Mouse (Mus musculus): ENCODE measurements around the gene Nova2. TPM values are rescaled to one million over a fixed set of nuclear protein-coding genes. Genes with fewer than 3 reads are reported as not detected.

Gene Nova2
- polyA plus RNA-seq, 1 experiment from 2014 or later: 6.9 TPM

- no peaks in the 10 kb centered on the region for H3K27me3 ChIP-seq (ENCODE audit: control insufficient read depth, insufficient read depth, low read length)
- H3K9me3 ChIP-seq (ENCODE audit: control insufficient read depth, low read length): no peaks in the 10 kb centered on the region
- H3K36me3 ChIP-seq (ENCODE audit: control insufficient read depth, insufficient read depth, low read length): no peaks in the 10 kb centered on the region
- 60% methylated on average over 3 of the region's 3 CpGs for whole genome bisulfite sequencing
- no peak overlapping the region for H3K27ac ChIP-seq (ENCODE audit: low read depth, low read length)
- H3K9ac ChIP-seq (ENCODE audit: low read length): no peak overlapping the region
- DNase-seq (ENCODE audit: low spot score) (no peak), ATAC-seq (replicated peaks; ENCODE audit: low FRiP score) (no peak)
- peaks cover 22% of the 10 kb centered on the region for H3K4me1 ChIP-seq (replicated peaks; ENCODE audit: control insufficient read depth, insufficient read depth, low read length)
- peak overlapping the region; percentile 77 for H3K4me2 ChIP-seq (ENCODE audit: low read depth, low read length, severe bottlenecking)
- peak overlapping the region; percentile 94; the same call in 1 of the 2 replicates for H3K4me3 ChIP-seq (ENCODE audit: low read depth, low read length)
Observed at GRCm38 (mm10) chr7:18927759-18928158, 2.1 kb downstream of the Nova2 start.

GRCm38 (mm10) chr7:18942376-18942775 is 16.7 kb downstream of the Nova2 start:
- 17% methylated on average over 1 of the region's 1 CpGs for WGBS
- Histone ChIP-seq H3K36me3 (ENCODE audit: control insufficient read depth, insufficient read depth, low read length) (peaks cover 4% of the 10 kb centered on the region; the same call in 1 of the 2 replicates), H3K4me3 (ENCODE audit: low read depth, low read length) (no peak overlapping the region), H3K4me2 (ENCODE audit: low read depth, low read length, severe bottlenecking) (peak overlapping the region; percentile 26; the same call in 1 of the 2 replicates), H3K4me1 (replicated peaks; ENCODE audit: control insufficient read depth, insufficient read depth, low read length) (peaks cover 17% of the 10 kb centered on the region), H3K27me3 (ENCODE audit: control insufficient read depth, insufficient read depth, low read length) (no peaks in the 10 kb centered on the region), H3K9me3 (ENCODE audit: control insufficient read depth, low read length) (no peaks in the 10 kb centered on the region), H3K9ac (ENCODE audit: low read length) (no peak overlapping the region; the same call in 1 of the 2 replicates), H3K27ac (ENCODE audit: low read depth, low read length) (peak overlapping the region; percentile 55)
- DNase-seq (ENCODE audit: low spot score) (peak; percentile 74), ATAC-seq (replicated peaks; ENCODE audit: low FRiP score) (peak; percentile 88)

GRCm38 (mm10) chr7:18942815-18943214 is 17.1 kb downstream of the Nova2 start:
- DNase-seq (ENCODE audit: low spot score) (no peak), ATAC-seq (replicated peaks; ENCODE audit: low FRiP score) (peak; percentile 51)
- no peak overlapping the region for H3K4me3 ChIP-seq (ENCODE audit: low read depth, low read length)
- no peaks in the 10 kb centered on the region for H3K9me3 ChIP-seq (ENCODE audit: control insufficient read depth, low read length)
- peaks cover 18% of the 10 kb centered on the region for H3K4me1 ChIP-seq (replicated peaks; ENCODE audit: control insufficient read depth, insufficient read depth, low read length)
- peak overlapping the region; percentile 55; the same call in 1 of the 2 replicates for H3K27ac ChIP-seq (ENCODE audit: low read depth, low read length)
- H3K9ac ChIP-seq (ENCODE audit: low read length): no peak overlapping the region; the same call in 1 of the 2 replicates
- WGBS: 52% methylated on average over 9 of the region's 9 CpGs
- peak overlapping the region; percentile 26; the same call in 1 of the 2 replicates for H3K4me2 ChIP-seq (ENCODE audit: low read depth, low read length, severe bottlenecking)
- H3K27me3 ChIP-seq (ENCODE audit: control insufficient read depth, insufficient read depth, low read length): no peaks in the 10 kb centered on the region
- H3K36me3 ChIP-seq (ENCODE audit: control insufficient read depth, insufficient read depth, low read length): peaks cover 4% of the 10 kb centered on the region; the same call in 1 of the 2 replicates

GRCm38 (mm10) chr7:18948151-18948550 is 22.5 kb downstream of the Nova2 start:
- Histone ChIP-seq H3K4me3 (ENCODE audit: low read depth, low read length) (no peak overlapping the region), H3K9me3 (ENCODE audit: control insufficient read depth, low read length) (no peaks in the 10 kb centered on the region), H3K4me2 (ENCODE audit: low read depth, low read length, severe bottlenecking) (no peak overlapping the region), H3K27ac (ENCODE audit: low read depth, low read length) (peak overlapping the region; percentile 95), H3K9ac (ENCODE audit: low read length) (no peak overlapping the region; the same call in 1 of the 2 replicates), H3K36me3 (ENCODE audit: control insufficient read depth, insufficient read depth, low read length) (peaks cover 4% of the 10 kb centered on the region; the same call in 1 of the 2 replicates), H3K4me1 (replicated peaks; ENCODE audit: control insufficient read depth, insufficient read depth, low read length) (peaks cover 36% of the 10 kb centered on the region), H3K27me3 (ENCODE audit: control insufficient read depth, insufficient read depth, low read length) (no peaks in the 10 kb centered on the region)
- 65% methylated on average over 6 of the region's 6 CpGs for WGBS
- ATAC-seq (replicated peaks; ENCODE audit: low FRiP score) (no peak), DNase-seq (ENCODE audit: low spot score) (no peak)

GRCm38 (mm10) chr7:18949781-18950522 is 24.3 kb downstream of the Nova2 start:
- H3K9me3 ChIP-seq (ENCODE audit: control insufficient read depth, low read length): no peaks in the 10 kb centered on the region
- DNase-seq (ENCODE audit: low spot score) (peak; percentile 90), ATAC-seq (replicated peaks; ENCODE audit: low FRiP score) (peak; percentile 94)
- peaks cover 4% of the 10 kb centered on the region; the same call in 1 of the 2 replicates for H3K36me3 ChIP-seq (ENCODE audit: control insufficient read depth, insufficient read depth, low read length)
- H3K27me3 ChIP-seq (ENCODE audit: control insufficient read depth, insufficient read depth, low read length): no peaks in the 10 kb centered on the region
- H3K4me2 ChIP-seq (ENCODE audit: low read depth, low read length, severe bottlenecking): peak overlapping the region; percentile 42
- H3K4me1 ChIP-seq (replicated peaks; ENCODE audit: control insufficient read depth, insufficient read depth, low read length): peaks cover 36% of the 10 kb centered on the region
- peak overlapping the region; percentile 13; the same call in 1 of the 2 replicates for H3K9ac ChIP-seq (ENCODE audit: low read length)
- peak overlapping the region; percentile 1; the same call in 1 of the 2 replicates for H3K4me3 ChIP-seq (ENCODE audit: low read depth, low read length)
- H3K27ac ChIP-seq (ENCODE audit: low read depth, low read length): peak overlapping the region; percentile 95
- WGBS: 13% methylated on average over 12 of the region's 12 CpGs

- Histone ChIP-seq H3K36me3 (ENCODE audit: control insufficient read depth, insufficient read depth, low read length) (peaks cover 4% of the 10 kb centered on the region; the same call in 1 of the 2 replicates), H3K9me3 (ENCODE audit: control insufficient read depth, low read length) (no peaks in the 10 kb centered on the region), H3K9ac (ENCODE audit: low read length) (peak overlapping the region; percentile 27), H3K27me3 (ENCODE audit: control insufficient read depth, insufficient read depth, low read length) (no peaks in the 10 kb centered on the region), H3K4me3 (ENCODE audit: low read depth, low read length) (peak overlapping the region; percentile 1; the same call in 1 of the 2 replicates), H3K27ac (ENCODE audit: low read depth, low read length) (peak overlapping the region; percentile 95), H3K4me2 (ENCODE audit: low read depth, low read length, severe bottlenecking) (peak overlapping the region; percentile 42), H3K4me1 (replicated peaks; ENCODE audit: control insufficient read depth, insufficient read depth, low read length) (peaks cover 36% of the 10 kb centered on the region)
- peak; percentile 52 for ATAC-seq (replicated peaks; ENCODE audit: low FRiP score)
- peak; percentile 81 for DNase-seq (ENCODE audit: low spot score)
- WGBS: 15% methylated on average over 18 of the region's 18 CpGs
Observed at GRCm38 (mm10) chr7:18950523-18951315, 25.0 kb downstream of the Nova2 start.

GRCm38 (mm10) chr7:18951397-18951796 is 25.7 kb downstream of the Nova2 start:
- peak overlapping the region; percentile 95 for H3K27ac ChIP-seq (ENCODE audit: low read depth, low read length)
- peak overlapping the region; percentile 42; the same call in 1 of the 2 replicates for H3K4me2 ChIP-seq (ENCODE audit: low read depth, low read length, severe bottlenecking)
- H3K4me3 ChIP-seq (ENCODE audit: low read depth, low read length): no peak overlapping the region
- peaks cover 4% of the 10 kb centered on the region; the same call in 1 of the 2 replicates for H3K36me3 ChIP-seq (ENCODE audit: control insufficient read depth, insufficient read depth, low read length)
- ATAC-seq (replicated peaks; ENCODE audit: low FRiP score) (no peak), DNase-seq (ENCODE audit: low spot score) (peak; percentile 79)
- no peaks in the 10 kb centered on the region for H3K9me3 ChIP-seq (ENCODE audit: control insufficient read depth, low read length)
- peak overlapping the region; percentile 27; the same call in 1 of the 2 replicates for H3K9ac ChIP-seq (ENCODE audit: low read length)
- H3K27me3 ChIP-seq (ENCODE audit: control insufficient read depth, insufficient read depth, low read length): no peaks in the 10 kb centered on the region
- peaks cover 36% of the 10 kb centered on the region for H3K4me1 ChIP-seq (replicated peaks; ENCODE audit: control insufficient read depth, insufficient read depth, low read length)
- WGBS: 19% methylated on average over 15 of the region's 15 CpGs

Measured in forebrain, embryonic 11.5 days (tissue).